Mouse (Mus musculus): ENCODE results near the gene Rnf121.

DNA sequence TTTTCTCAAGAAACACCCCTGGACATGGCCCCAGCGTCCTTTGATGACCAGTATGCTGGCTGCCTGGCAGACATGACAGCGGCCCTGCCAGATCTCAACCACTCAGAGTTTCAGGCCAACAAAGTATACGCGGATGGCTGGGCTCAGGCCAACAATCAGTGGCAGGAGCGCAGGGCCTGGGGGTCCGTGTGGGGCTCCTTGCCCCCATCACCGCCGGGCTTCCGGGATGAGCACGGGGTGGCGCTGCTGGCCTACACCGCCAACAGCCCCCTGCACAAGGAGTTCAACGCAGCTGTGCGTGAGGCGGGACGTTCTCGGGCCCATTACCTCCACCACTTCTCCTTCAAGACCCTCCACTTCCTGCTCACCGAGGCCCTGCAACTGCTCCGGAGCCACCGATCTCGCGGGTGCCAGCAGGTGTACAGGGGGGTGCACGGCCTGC is 41.5 kb upstream of the Rnf121 start:
- no peak for TF ChIP-seq CTCF (IDR thresholded peaks at IDR 0.05; ENCODE audit: borderline replicate concordance, extremely low read depth, insufficient read depth, insufficient read length)
- no peak for TF ChIP-seq POLR2A (IDR thresholded peaks at IDR 0.05; ENCODE audit: borderline replicate concordance, extremely low read depth, insufficient read depth, insufficient read length, poor library complexity, severe bottlenecking)
